Mouse (Mus musculus): ENCODE data around the gene Csmd2.

- TF ChIP-seq CTCF (IDR thresholded peaks at IDR 0.05; ENCODE audit: borderline replicate concordance, insufficient read depth, low read depth, low read length) (no peak), POLR2A (IDR thresholded peaks at IDR 0.05; ENCODE audit: borderline replicate concordance, insufficient read depth, low read length) (no peak)
Observed at GRCm38 (mm10) chr4:128171701-128172100, 184.0 kb downstream of the Csmd2 start.
